Mouse (Mus musculus) intestine, embryonic 16.5 days (tissue): ENCODE data around the gene Entr1. TPM values are rescaled to one million over a fixed set of nuclear protein-coding genes. Genes with fewer than 3 reads are reported as not detected.
A peak's percentile ranks its signal among the peaks of the same experiment; 100 is the strongest.

ENCODE experiments used
- ATAC-seq: fragments of 200-750 bp; cut with Nextera tagmentation; 2 replicates; pipeline ENCODE4 v1.8.0; 2017; ENCODE audit warnings: moderate TSS enrichment, moderate library complexity
- H3K27ac ChIP-seq: fragments of 300-500 bp; sonication (generic); 2 replicates; pipeline ENCODE4 v1.5.1; 2014; ENCODE audit warnings: mild to moderate bottlenecking, low read length
- H3K27me3 ChIP-seq: fragments of 300-500 bp; sonication (generic); replicated peaks from 2 replicates; pipeline ENCODE4 v1.6.1; 2014; ENCODE audit warnings: low read length, control low read depth, mixed read lengths; ENCODE audit not compliant: control insufficient read depth, insufficient read depth
- H3K36me3 ChIP-seq: fragments of 300-500 bp; sonication (generic); 2 replicates; pipeline ENCODE4 v1.6.1; 2014; ENCODE audit warnings: low read length, control low read depth; ENCODE audit not compliant: control insufficient read depth, insufficient read depth
- H3K4me1 ChIP-seq: fragments of 300-500 bp; sonication (generic); 2 replicates; pipeline ENCODE4 v1.6.1; 2014; ENCODE audit warnings: low read length, control low read depth, mixed read lengths; ENCODE audit not compliant: control insufficient read depth, insufficient read depth
- H3K4me2 ChIP-seq: fragments of 300-500 bp; sonication (generic); 2 replicates; pipeline ENCODE4 v1.6.1; 2014; ENCODE audit warnings: low read depth, low read length, control low read depth
- H3K4me3 ChIP-seq: fragments of 300-500 bp; sonication (generic); 2 replicates; pipeline ENCODE4 v1.5.1; 2014; ENCODE audit warnings: mild to moderate bottlenecking, low read length
- H3K9ac ChIP-seq: fragments of 300-500 bp; sonication (generic); 2 replicates; pipeline ENCODE4 v1.6.1; 2014; ENCODE audit warnings: low read depth, low read length
- H3K9me3 ChIP-seq: fragments of 300-500 bp; sonication (generic); 2 replicates; pipeline ENCODE4 v1.6.1; 2016; ENCODE audit warnings: low read length, control low read depth; ENCODE audit not compliant: control insufficient read depth
- WGBS: fragments of 180-500 bp; shearing (Covaris S2); extraction: QIAGEN DNeasy Blood & Tissue Kit; methylation state at CpG from one replicate; pipeline ENCODE4 v1.1.7; 2014; 5-methylcytosine and 5-hydroxymethylcytosine counted together
- polyA plus RNA-seq: library from polyadenylated mRNA; unstranded; fragments of >200 nt; fragmentation: Nextera tagmentation; extraction: Ambion mirVana; gene quantifications from 2 replicates; pipeline ENCODE4 v1.2.1, GENCODE M21; 2015

Gene Entr1
- polyA plus RNA-seq, 1 experiment from 2014 or later: 88.4 TPM

GRCm38 (mm10) chr2:26342044-26342443, 47.1 kb downstream of the Entr1 start:
- 33% methylated on average over 10 of the region's 10 CpGs for WGBS
- H3K27ac ChIP-seq: peak overlapping the region; percentile 62
- H3K36me3 ChIP-seq: no peaks in the 10 kb centered on the region
- 0 out of 2 replicates have a peak overlapping the region, but pooled peaks have one; percentile 25 for H3K9ac ChIP-seq
- no peaks in the 10 kb centered on the region for H3K9me3 ChIP-seq
- H3K27me3 ChIP-seq: no peaks in the 10 kb centered on the region
- H3K4me1 ChIP-seq: peaks cover 11% of the 10 kb centered on the region
- H3K4me3 ChIP-seq: no peak overlapping the region
- no peak overlapping the region for H3K4me2 ChIP-seq
- peak; percentile 78 for ATAC-seq

- Histone ChIP-seq H3K27me3 (no peaks in the 10 kb centered on the region), H3K4me2 (no peak overlapping the region), H3K4me1 (peaks cover 11% of the 10 kb centered on the region), H3K36me3 (no peaks in the 10 kb centered on the region), H3K27ac (peak overlapping the region; percentile 62), H3K4me3 (no peak overlapping the region), H3K9me3 (no peaks in the 10 kb centered on the region), H3K9ac (no peak overlapping the region)
- peak; percentile 8; the same call in 1 of the 2 replicates for ATAC-seq
- 77% methylated on average over 2 of the region's 2 CpGs for WGBS
Observed at GRCm38 (mm10) chr2:26341510-26341981, 47.6 kb downstream of the Entr1 start.

GRCm38 (mm10) chr2:26339204-26339551, 49.9 kb downstream of the Entr1 start:
- H3K27me3 ChIP-seq: no peaks in the 10 kb centered on the region
- H3K4me3 ChIP-seq: no peak overlapping the region
- H3K4me1 ChIP-seq: peaks cover 11% of the 10 kb centered on the region
- H3K27ac ChIP-seq: no peak overlapping the region
- H3K9me3 ChIP-seq: no peaks in the 10 kb centered on the region
- H3K9ac ChIP-seq: no peak overlapping the region
- ATAC-seq: no peak
- no peak overlapping the region for H3K4me2 ChIP-seq
- WGBS: 82% methylated on average over 5 of the region's 5 CpGs
- no peaks in the 10 kb centered on the region for H3K36me3 ChIP-seq

GRCm38 (mm10) chr2:26338302-26339203, 50.6 kb downstream of the Entr1 start:
- no peak for ATAC-seq
- Histone ChIP-seq H3K9me3 (no peaks in the 10 kb centered on the region), H3K27me3 (no peaks in the 10 kb centered on the region), H3K4me1 (peaks cover 11% of the 10 kb centered on the region), H3K4me3 (no peak overlapping the region), H3K36me3 (no peaks in the 10 kb centered on the region), H3K27ac (no peak overlapping the region), H3K9ac (no peak overlapping the region), H3K4me2 (no peak overlapping the region)
- 84% methylated on average over 8 of the region's 13 CpGs for WGBS

Other genes starting within 250 kb of the Entr1 start
- 0.09 TPM in 1 of 2 replicates, not detected in the other for gene Lhx3, start 181.0 kb downstream of the Entr1 start, polyA plus RNA-seq
- gene Qsox2, start 151.8 kb downstream of the Entr1 start, polyA plus RNA-seq: 23.8 and 25.1 TPM in 2 replicates
- gene Ccdc187, start 94.8 kb downstream of the Entr1 start, polyA plus RNA-seq: 0.26 and 0.27 TPM in 2 replicates
- 22.6 and 23.2 TPM in 2 replicates for gene Gpsm1, start 73.8 kb downstream of the Entr1 start, polyA plus RNA-seq
- 23.3 and 24.1 TPM in 2 replicates for gene Dnlz, start 37.2 kb downstream of the Entr1 start, polyA plus RNA-seq
- 0.86 and 1.1 TPM in 2 replicates for gene Card9, start 28.4 kb downstream of the Entr1 start, polyA plus RNA-seq
- gene Snapc4, start 8.7 kb downstream of the Entr1 start, polyA plus RNA-seq: 19.1 and 20.8 TPM in 2 replicates
- gene Pmpca, start within 50 bp of the Entr1 start, polyA plus RNA-seq: 102 and 105 TPM in 2 replicates
- gene Inpp5e, start 19.9 kb upstream of the Entr1 start, polyA plus RNA-seq: 14.8 and 15.9 TPM in 2 replicates
- gene Sec16a, start 55.9 kb upstream of the Entr1 start, polyA plus RNA-seq: 19.1 and 20.4 TPM in 2 replicates
- gene Notch1, start 127.3 kb upstream of the Entr1 start, polyA plus RNA-seq: 7.4 and 8.4 TPM in 2 replicates
- 110 and 118 TPM in 2 replicates for gene Egfl7, start 190.7 kb upstream of the Entr1 start, polyA plus RNA-seq
- not detected in 2 replicates for gene Gm20532, start 197.3 kb upstream of the Entr1 start, polyA plus RNA-seq
- 113 and 116 TPM in 2 replicates for gene Agpat2, start 215.1 kb upstream of the Entr1 start, polyA plus RNA-seq
- 24.8 and 27.0 TPM in 2 replicates for gene Fam69b, start 239.1 kb upstream of the Entr1 start, polyA plus RNA-seq